Mouse (Mus musculus): ENCODE data around the gene Psenen.

DNA sequence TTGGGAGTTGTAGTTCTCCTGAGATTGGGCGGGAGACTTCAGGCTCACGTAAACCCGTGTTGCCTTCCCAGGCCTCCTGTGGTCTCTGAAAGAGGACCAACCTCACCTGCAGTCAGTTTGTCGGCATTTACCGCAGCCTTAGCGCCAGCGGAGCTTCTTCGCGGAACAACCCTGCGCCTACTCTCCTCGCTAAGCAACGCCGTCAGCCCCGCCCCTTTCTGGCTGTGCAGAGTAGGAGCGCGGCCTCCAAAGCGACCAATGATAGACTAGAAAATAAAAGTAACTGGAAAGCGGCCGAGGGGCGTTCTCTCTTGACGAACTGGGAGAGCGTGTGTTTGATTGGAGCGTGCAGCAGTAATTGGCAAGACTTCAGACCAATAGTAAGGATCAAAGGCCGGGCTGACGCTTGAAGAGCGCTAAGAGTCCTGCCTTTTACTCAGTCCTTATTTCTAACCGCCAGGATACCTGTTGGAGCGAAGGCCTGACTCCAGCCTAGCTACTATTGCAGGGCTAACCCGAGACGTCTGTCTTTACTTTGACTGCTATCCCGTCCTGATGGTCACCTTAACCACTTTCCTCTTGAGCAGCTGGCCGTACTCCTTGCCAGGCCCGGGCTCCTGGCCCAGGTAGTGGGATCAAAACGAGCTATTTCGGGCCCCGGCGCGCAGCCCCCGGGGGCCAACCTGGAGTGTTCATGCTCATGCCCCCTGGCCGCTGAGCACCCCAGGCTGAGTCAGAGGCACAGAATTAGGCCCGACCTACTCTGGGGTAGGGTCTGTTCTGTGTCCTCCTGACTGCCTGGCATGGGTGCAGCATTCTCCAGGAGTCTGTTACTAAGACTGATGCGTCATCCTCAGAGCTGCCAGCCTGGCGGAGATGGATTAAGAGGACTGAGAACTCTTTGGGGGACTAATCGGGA lies 11.1 kb downstream of the Psenen start, which contains the start of the genes Hspb6 and Proser3:
- peak; percentile 96 for TF ChIP-seq POLR2A (IDR thresholded peaks at IDR 0.05; ENCODE audit: low read depth, low read length)
- TF ChIP-seq CTCF (IDR thresholded peaks at IDR 0.05; ENCODE audit: borderline replicate concordance, insufficient read depth, low read length), result no peak

All from embryonic fibroblast, embryonic 13.5 days (primary cell).